Mouse (Mus musculus) hindbrain, embryonic 13.5 days (tissue): Measurements from ENCODE around the gene Usp21. TPM values are rescaled to one million over a fixed set of nuclear protein-coding genes. Genes with fewer than 3 reads are reported as not detected.
A peak's percentile ranks its signal among the peaks of the same experiment; 100 is the strongest.

Experiments used
- ATAC-seq: fragments of 200-750 bp; cut with Nextera tagmentation; 2 replicates; pipeline ENCODE4 v1.8.0; 2017; ENCODE audit warnings: moderate TSS enrichment; ENCODE audit not compliant: low FRiP score
- H3K27ac ChIP-seq: fragments of 300-500 bp; sonication (generic); 2 replicates; pipeline ENCODE4 v1.5.1; 2015; ENCODE audit warnings: inconsistent platforms, mild to moderate bottlenecking, moderate library complexity
- H3K27me3 ChIP-seq: fragments of 300-500 bp; sonication (generic); 2 replicates; pipeline ENCODE4 v1.6.1; 2015; ENCODE audit warnings: mild to moderate bottlenecking, inconsistent platforms
- H3K36me3 ChIP-seq: fragments of 300-500 bp; sonication (generic); 2 replicates; pipeline ENCODE4 v1.6.1; 2015; ENCODE audit warnings: mild to moderate bottlenecking, inconsistent platforms
- H3K4me1 ChIP-seq: fragments of 300-500 bp; sonication (generic); replicated peaks from 2 replicates; pipeline ENCODE4 v1.6.1; 2015; ENCODE audit warnings: inconsistent platforms
- H3K4me2 ChIP-seq: fragments of 300-500 bp; sonication (generic); 2 replicates; pipeline ENCODE4 v1.6.1; 2015; ENCODE audit warnings: inconsistent platforms, mild to moderate bottlenecking, moderate library complexity
- H3K4me3 ChIP-seq: fragments of 300-500 bp; sonication (generic); 2 replicates; pipeline ENCODE4 v1.5.1; 2015; ENCODE audit warnings: mild to moderate bottlenecking, inconsistent platforms
- H3K9ac ChIP-seq: fragments of 300-500 bp; sonication (generic); 2 replicates; pipeline ENCODE4 v1.6.1; 2015; ENCODE audit warnings: mild to moderate bottlenecking, inconsistent platforms
- H3K9me3 ChIP-seq: fragments of 300-500 bp; sonication (generic); 2 replicates; pipeline ENCODE4 v1.6.1; 2016; ENCODE audit warnings: inconsistent platforms
- WGBS: fragments of 180-500 bp; shearing (Covaris S2); methylation state at CpG from one replicate; pipeline ENCODE4 v1.1.7; 2015; 5-methylcytosine and 5-hydroxymethylcytosine counted together
- polyA plus RNA-seq: library from polyadenylated mRNA; unstranded; fragments of >200 nt; fragmentation: Nextera tagmentation; extraction: Ambion mirVana; gene quantifications from 2 replicates; pipeline ENCODE4 v1.2.1, GENCODE M21; 2015

Gene Usp21
- polyA plus RNA-seq, 1 experiment from 2014 or later = 107 TPM

- 83% methylated on average over 17 of the region's 17 CpGs for WGBS
- Histone ChIP-seq H3K4me1 (peaks cover 16% of the 10 kb centered on the region), H3K27me3 (peaks cover 3% of the 10 kb centered on the region; the same call in 1 of the 2 replicates), H3K4me2 (no peak overlapping the region), H3K4me3 (no peak overlapping the region), H3K9me3 (no peaks in the 10 kb centered on the region), H3K9ac (0 out of 2 replicates have a peak overlapping the region, but pooled peaks have one; percentile 8), H3K27ac (no peak overlapping the region), H3K36me3 (0 out of 2 replicates have a peak, but pooled peaks cover 3% of the 10 kb centered on the region)
- ATAC-seq = no peak
Observed at GRCm38 (mm10) chr1:171258921-171259320, 28.9 kb downstream of the Usp21 start.

- ATAC-seq = no peak
- no peaks in the 10 kb centered on the region for H3K9me3 ChIP-seq
- H3K4me3 ChIP-seq = no peak overlapping the region
- whole genome bisulfite sequencing = 84% methylated on average over 9 of the region's 9 CpGs
- peaks cover 9% of the 10 kb centered on the region for H3K4me1 ChIP-seq
- 0 out of 2 replicates have a peak, but pooled peaks cover 3% of the 10 kb centered on the region for H3K36me3 ChIP-seq
- H3K27ac ChIP-seq = no peak overlapping the region
- no peak overlapping the region for H3K9ac ChIP-seq
- H3K27me3 ChIP-seq = peaks cover 3% of the 10 kb centered on the region; the same call in 1 of the 2 replicates
- no peak overlapping the region for H3K4me2 ChIP-seq
Observed at GRCm38 (mm10) chr1:171257781-171258180, 30.0 kb downstream of the Usp21 start.

- Histone ChIP-seq H3K9ac (no peak overlapping the region), H3K36me3 (0 out of 2 replicates have a peak, but pooled peaks cover 3% of the 10 kb centered on the region), H3K4me3 (no peak overlapping the region), H3K9me3 (no peaks in the 10 kb centered on the region), H3K27me3 (peaks cover 3% of the 10 kb centered on the region; the same call in 1 of the 2 replicates), H3K4me1 (peaks cover 9% of the 10 kb centered on the region), H3K4me2 (no peak overlapping the region), H3K27ac (no peak overlapping the region)
- ATAC-seq = no peak
- WGBS = 72% methylated on average over 15 of the region's 15 CpGs
Observed at GRCm38 (mm10) chr1:171256937-171257548, 30.7 kb downstream of the Usp21 start.

- Histone ChIP-seq H3K9me3 (no peaks in the 10 kb centered on the region), H3K36me3 (0 out of 2 replicates have a peak, but pooled peaks cover 3% of the 10 kb centered on the region), H3K9ac (no peak overlapping the region), H3K27ac (no peak overlapping the region), H3K27me3 (peaks cover 3% of the 10 kb centered on the region; the same call in 1 of the 2 replicates), H3K4me2 (no peak overlapping the region), H3K4me3 (no peak overlapping the region), H3K4me1 (peaks cover 16% of the 10 kb centered on the region)
- no peak for ATAC-seq
- 91% methylated on average over 24 of the region's 24 CpGs for WGBS
Observed at GRCm38 (mm10) chr1:171256095-171256818, 31.5 kb downstream of the Usp21 start.

DNA sequence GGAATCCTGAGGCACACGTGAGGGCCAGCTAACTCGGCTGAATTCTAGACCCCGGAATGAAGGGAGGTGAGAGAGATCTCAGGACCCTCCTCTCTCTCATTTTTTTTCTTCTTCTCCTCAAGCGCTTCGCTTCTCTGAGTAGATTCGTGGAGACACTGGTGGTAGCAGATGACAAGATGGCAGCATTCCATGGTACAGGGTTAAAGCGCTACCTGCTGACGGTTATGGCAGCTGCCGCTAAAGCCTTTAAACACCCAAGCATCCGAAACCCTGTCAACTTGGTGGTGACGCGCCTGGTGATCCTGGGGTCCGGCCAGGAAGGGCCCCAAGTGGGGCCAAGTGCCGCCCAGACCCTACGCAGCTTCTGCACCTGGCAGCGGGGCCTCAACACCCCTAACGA, 35.4 kb downstream of the Usp21 start:
- 50% methylated on average over 17 of the region's 17 CpGs for WGBS
- ATAC-seq = no peak
- H3K9me3 ChIP-seq = no peaks in the 10 kb centered on the region
- H3K27me3 ChIP-seq = no peaks in the 10 kb centered on the region
- H3K4me1 ChIP-seq = peaks cover 47% of the 10 kb centered on the region
- peak overlapping the region; percentile 5; the same call in 1 of the 2 replicates for H3K4me3 ChIP-seq
- peak overlapping the region; percentile 52 for H3K4me2 ChIP-seq
- no peaks in the 10 kb centered on the region for H3K36me3 ChIP-seq
- peak overlapping the region; percentile 58; the same call in 1 of the 2 replicates for H3K27ac ChIP-seq
- H3K9ac ChIP-seq = peak overlapping the region; percentile 29; the same call in 1 of the 2 replicates

DNA sequence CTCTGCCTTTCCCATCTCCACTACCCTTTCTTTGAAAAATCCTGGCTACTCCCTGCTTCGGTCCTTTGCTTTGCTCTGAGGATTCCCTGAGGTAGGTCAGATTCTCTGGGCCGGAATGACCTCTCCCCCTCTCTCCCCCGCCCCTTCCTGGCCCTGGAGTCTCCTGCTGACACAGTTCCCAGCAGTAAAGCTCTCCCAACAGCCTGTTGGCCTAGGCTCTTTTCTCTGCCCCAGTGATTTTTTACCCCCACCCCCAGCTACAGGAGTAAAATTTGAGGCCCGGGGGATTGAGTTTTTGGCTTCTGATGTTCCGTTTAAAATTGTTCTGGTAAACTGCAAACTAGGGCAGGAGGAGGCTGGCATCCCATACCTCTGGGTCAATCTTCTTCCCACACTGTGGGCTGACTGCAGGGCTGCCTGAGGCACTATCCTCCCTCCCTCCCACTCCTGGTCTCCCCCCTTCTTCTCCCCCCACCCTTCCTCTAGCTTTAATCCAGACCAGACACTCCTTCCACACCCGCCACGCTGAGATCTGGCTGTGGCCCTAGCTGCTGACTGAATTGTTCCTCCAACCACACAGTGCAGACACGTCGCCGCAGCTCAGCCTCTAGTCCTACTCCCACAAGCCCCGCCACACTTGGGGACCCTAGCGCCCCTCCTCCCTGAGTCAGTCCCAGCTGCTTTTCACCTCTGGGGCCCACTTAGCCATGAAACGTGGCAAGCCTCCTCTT, 36.0 kb downstream of the Usp21 start:
- WGBS = 4% methylated on average over 13 of the region's 13 CpGs
- H3K4me3 ChIP-seq = peak overlapping the region; percentile 31
- H3K36me3 ChIP-seq = no peaks in the 10 kb centered on the region
- peak overlapping the region; percentile 52 for H3K4me2 ChIP-seq
- H3K27ac ChIP-seq = peak overlapping the region; percentile 58
- H3K4me1 ChIP-seq = peaks cover 49% of the 10 kb centered on the region
- no peaks in the 10 kb centered on the region for H3K9me3 ChIP-seq
- ATAC-seq = no peak
- no peaks in the 10 kb centered on the region for H3K27me3 ChIP-seq
- H3K9ac ChIP-seq = peak overlapping the region; percentile 65; the same call in 1 of the 2 replicates

GRCm38 (mm10) chr1:171250680-171251593, 36.9 kb downstream of the Usp21 start, which contains the start of gene Ndufs2:
Gene Ndufs2, minus strand, starts transcription at chr1:171251388.
- H3K27me3 ChIP-seq = no peaks in the 10 kb centered on the region
- H3K9me3 ChIP-seq = no peaks in the 10 kb centered on the region
- no peak for ATAC-seq
- H3K4me2 ChIP-seq = peak within 1 kb of the TSS; percentile 52
- peak within 1 kb of the TSS; percentile 31 for H3K4me3 ChIP-seq
- H3K9ac ChIP-seq = peak within 1 kb of the TSS; percentile 65
- WGBS = 9% methylated on average over 26 of the region's 26 CpGs
- peak within 1 kb of the TSS; percentile 60 for H3K27ac ChIP-seq
- peaks cover 55% of the 10 kb centered on the region for H3K4me1 ChIP-seq
- no peaks in the 10 kb centered on the region for H3K36me3 ChIP-seq

DNA sequence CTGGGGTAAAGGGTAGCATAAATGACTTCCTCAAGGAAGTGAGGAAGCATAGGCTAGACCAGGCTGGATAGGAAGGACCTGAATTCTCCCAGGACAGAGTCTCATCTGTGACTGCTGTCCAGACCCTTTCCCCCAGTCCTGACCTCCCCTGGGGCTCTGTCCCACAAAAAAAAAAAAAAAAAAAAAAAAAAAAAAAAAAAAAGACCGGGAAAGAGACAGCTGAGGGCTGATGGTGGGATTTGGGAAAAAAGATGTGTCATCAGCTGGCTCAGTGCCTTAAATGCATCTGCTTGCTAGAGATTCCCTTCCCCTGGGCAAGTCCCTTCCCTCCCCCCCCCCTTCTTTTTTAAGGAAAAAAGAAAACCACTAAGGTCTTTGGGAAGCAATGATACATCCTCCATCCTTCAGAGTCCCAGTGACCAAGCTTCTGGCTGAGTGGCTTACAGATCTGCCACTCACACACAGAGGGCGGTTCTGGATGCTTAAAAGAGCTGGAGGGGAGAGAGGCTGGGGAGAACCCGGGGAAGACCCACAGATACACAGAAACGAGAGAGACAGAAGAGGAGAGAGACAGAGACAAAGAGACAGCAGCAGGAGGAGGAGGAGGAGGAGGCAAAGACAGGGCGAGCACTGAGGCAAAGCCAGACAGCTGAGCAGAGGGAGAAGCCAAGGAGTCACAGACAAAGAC, 37.7 kb downstream of the Usp21 start, which contains the start of gene Adamts4:
Adamts4 (plus strand) TSS at position 509 of the 688 bp plus-strand sequence.
- Histone ChIP-seq H3K4me2 (peak within 1 kb of the TSS; percentile 52), H3K9me3 (no peaks in the 10 kb centered on the region), H3K27ac (peak within 1 kb of the TSS; percentile 60), H3K9ac (peak within 1 kb of the TSS; percentile 65), H3K27me3 (no peaks in the 10 kb centered on the region), H3K36me3 (peaks cover 3% of the 10 kb centered on the region; the same call in 1 of the 2 replicates), H3K4me1 (peaks cover 61% of the 10 kb centered on the region), H3K4me3 (peak within 1 kb of the TSS; percentile 31)
- ATAC-seq = no peak
- 7% methylated on average over 5 of the region's 5 CpGs for WGBS

GRCm38 (mm10) chr1:171248386-171249226, 39.2 kb downstream of the Usp21 start:
- Histone ChIP-seq H3K4me1 (peaks cover 63% of the 10 kb centered on the region), H3K36me3 (peaks cover 11% of the 10 kb centered on the region), H3K27me3 (no peaks in the 10 kb centered on the region), H3K4me3 (no peak overlapping the region), H3K9ac (no peak overlapping the region), H3K27ac (peak overlapping the region; percentile 81), H3K9me3 (no peaks in the 10 kb centered on the region), H3K4me2 (no peak overlapping the region)
- WGBS = 33% methylated on average over 3 of the region's 3 CpGs
- no peak for ATAC-seq

DNA sequence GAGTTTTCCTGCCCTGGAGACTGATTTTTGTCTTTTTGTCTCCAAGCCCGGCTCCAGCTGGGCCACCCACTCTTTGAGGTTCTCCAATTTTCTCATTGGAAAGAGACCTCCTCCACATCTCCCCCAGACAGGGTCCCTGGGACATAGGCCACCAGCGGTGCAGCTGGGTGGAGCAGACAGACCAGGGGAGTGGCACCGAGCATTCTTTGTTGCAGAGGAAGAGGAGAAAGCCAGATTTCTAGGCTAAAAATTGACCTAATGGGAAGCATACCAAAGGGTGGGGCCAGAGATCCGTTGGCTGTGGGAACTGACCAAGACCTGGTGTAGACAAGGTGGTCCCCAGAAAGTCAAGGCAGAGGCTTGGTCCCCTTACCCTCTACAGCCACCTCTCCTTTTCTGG, 39.9 kb downstream of the Usp21 start:
- Histone ChIP-seq H3K4me2 (peak overlapping the region; percentile 65), H3K27ac (peak overlapping the region; percentile 81), H3K36me3 (peaks cover 18% of the 10 kb centered on the region), H3K27me3 (no peaks in the 10 kb centered on the region), H3K4me1 (peaks cover 63% of the 10 kb centered on the region), H3K4me3 (peak overlapping the region; percentile 72), H3K9me3 (no peaks in the 10 kb centered on the region), H3K9ac (0 out of 2 replicates have a peak overlapping the region, but pooled peaks have one; percentile 62)
- ATAC-seq = no peak
- WGBS = 25% methylated on average over 4 of the region's 4 CpGs
